Mouse (Mus musculus) gastrocnemius, adult 8-10 months (tissue): Measurements from ENCODE around the gene Limk1. TPM values are rescaled to one million over a fixed set of nuclear protein-coding genes. Genes with fewer than 3 reads are reported as not detected.
"Not testable (repeated sequence)": the region's sequence is repeated elsewhere in the genome, so short reads cannot be mapped to it uniquely, and the experiment has no call there.

Experiments
- DNase-seq, 2 experiments: peaks; one replicate each; pipeline ENCODE4 v3.0.0; 2022; ENCODE audit warnings: low spot score in 2 of 2
- total RNA-seq, 4 experiments: library from RNA; stranded (reverse); gene quantifications; 2 replicates each; pipeline ENCODE4 v1.2.4; 2022

Gene Limk1
- total RNA-seq, 4 experiments from 2014 or later: 0.92 to 1.5 (median 1.2) TPM

- peak; percentile 29 for DNase-seq
Measured at GRCm38 (mm10) chr5:134678031-134678430, 10.4 kb downstream of the Limk1 start.

GRCm38 (mm10) chr5:134677491-134677890, 10.9 kb downstream of the Limk1 start:
- no peak for DNase-seq

- DNase-seq: peak; percentile 55 to 64
Measured at GRCm38 (mm10) chr5:134675956-134676759, 12.2 kb downstream of the Limk1 start.

GRCm38 (mm10) chr5:134674977-134675376, 13.4 kb downstream of the Limk1 start:
- DNase-seq: no peak

- DNase-seq: no peak
Measured at GRCm38 (mm10) chr5:134672611-134673010, 15.8 kb downstream of the Limk1 start.

GRCm38 (mm10) chr5:134672198-134672516, 16.2 kb downstream of the Limk1 start:
- no peak for DNase-seq

- DNase-seq: no peak
Measured at GRCm38 (mm10) chr5:134671335-134672197, 16.8 kb downstream of the Limk1 start.

GRCm38 (mm10) chr5:134669001-134669708, 19.2 kb downstream of the Limk1 start:
- no peak for DNase-seq

- no peak for DNase-seq
Measured at GRCm38 (mm10) chr5:134668495-134668894, 19.9 kb downstream of the Limk1 start.

GRCm38 (mm10) chr5:134656708-134657107, 31.7 kb downstream of the Limk1 start:
- no peak for DNase-seq

- no peak for DNase-seq
Measured at GRCm38 (mm10) chr5:134652015-134652414, 36.4 kb downstream of the Limk1 start.

GRCm38 (mm10) chr5:134650926-134651325, 37.5 kb downstream of the Limk1 start:
- DNase-seq: peak in 1 of 2 experiments; percentile 19

- not testable (repeated sequence) for DNase-seq
Measured at GRCm38 (mm10) chr5:134648976-134649375, 39.4 kb downstream of the Limk1 start.

- no peak for DNase-seq
Measured at GRCm38 (mm10) chr5:134647394-134647793, 41.0 kb downstream of the Limk1 start.

- no peak for DNase-seq
Measured at GRCm38 (mm10) chr5:134646461-134646860, 41.9 kb downstream of the Limk1 start.

GRCm38 (mm10) chr5:134644643-134645118, 43.7 kb downstream of the Limk1 start:
- no peak for DNase-seq

GRCm38 (mm10) chr5:134644121-134644520, 44.3 kb downstream of the Limk1 start:
- DNase-seq: no peak

GRCm38 (mm10) chr5:134640371-134640770, 48.0 kb downstream of the Limk1 start:
- DNase-seq: no peak

GRCm38 (mm10) chr5:134639269-134639682, 49.1 kb downstream of the Limk1 start, which contains the start of gene Eif4h:
Gene Eif4h (minus strand): TSS chr5:134639490.
- peak; percentile 95 to 96 for DNase-seq

- no peak for DNase-seq
Measured at GRCm38 (mm10) chr5:134638461-134639268, 49.7 kb downstream of the Limk1 start.
